Mouse (Mus musculus) heart, adult 2 months (tissue): Measurements from ENCODE around the gene Vdac1. TPM values are rescaled to one million over a fixed set of nuclear protein-coding genes. Genes with fewer than 3 reads are reported as not detected.

Experiments used
- DNase-seq, 2 experiments: peaks; one replicate each; pipeline ENCODE4 v3.0.0; 2021
- H3K27ac ChIP-seq: fragments of 200-600 bp; 2 replicates; pipeline ENCODE4 v1.8.1; 2022
- H3K27me3 ChIP-seq: fragments of 200-500 bp; 2 replicates; pipeline ENCODE4 v1.6.1; 2012; ENCODE audit warnings: mild to moderate bottlenecking, low read length, inconsistent platforms, mixed read lengths; ENCODE audit not compliant: control insufficient read depth, insufficient read depth
- H3K36me3 ChIP-seq: fragments of 200-500 bp; 2 replicates; pipeline ENCODE4 v1.6.1; 2012; ENCODE audit warnings: low read length, inconsistent platforms; ENCODE audit not compliant: control insufficient read depth, insufficient read depth
- H3K4me1 ChIP-seq: fragments of 200-500 bp; 2 replicates; pipeline ENCODE4 v1.6.1; 2011; ENCODE audit warnings: low read length; ENCODE audit not compliant: control insufficient read depth, insufficient read depth
- H3K4me3 ChIP-seq: fragments of 200-600 bp; 2 replicates; pipeline ENCODE4 v1.8.1; 2022
- H3K79me2 ChIP-seq: fragments of 200-500 bp; replicated peaks from 2 replicates; pipeline ENCODE4 v1.6.1; 2012; ENCODE audit warnings: mild to moderate bottlenecking, inconsistent platforms, low read length, moderate library complexity, mixed read lengths; ENCODE audit not compliant: control insufficient read depth, insufficient read depth
- H3K9ac ChIP-seq: fragments of 200-500 bp; 2 replicates; pipeline ENCODE4 v1.6.1; 2012; ENCODE audit warnings: low read depth, mild to moderate bottlenecking, control low read depth, inconsistent platforms, low read length, mixed read lengths
- CTCF ChIP-seq: fragments of 200-600 bp; IDR thresholded peaks from 2 replicates; pipeline ENCODE4 v1.8.1; 2022; ENCODE audit warnings: antibody characterized with exemption, mild to moderate bottlenecking, moderate library complexity
- EP300 ChIP-seq: fragments of 200-500 bp; IDR thresholded peaks from 2 replicates; pipeline ENCODE4 v1.6.1; 2011; ENCODE audit warnings: low read depth, low read length, control low read depth; ENCODE audit not compliant: insufficient read depth
- POLR2A ChIP-seq: fragments of 200-500 bp; IDR thresholded peaks from 2 replicates; pipeline ENCODE4 v1.6.1; 2011; ENCODE audit warnings: mild to moderate bottlenecking, low read depth, low read length, control low read depth; ENCODE audit not compliant: insufficient read depth
- WGBS: fragments of 180-500 bp; shearing (Covaris S2); methylation state at CpG from one replicate; pipeline ENCODE4 v1.1.7; 2018; 5-methylcytosine and 5-hydroxymethylcytosine counted together
- intact Hi-C: fragments of 180-260 bp; cut with DNase I; formaldehyde crosslinking; loops from one replicate; pipeline ENCODE4 v1.15.1; 2025
- polyA plus RNA-seq: library from polyadenylated mRNA; depleted of rRNA; stranded (reverse); fragments of >200 nt; gene quantifications from 2 replicates; pipeline ENCODE4 v1.2.3, GENCODE M21; 2012
- total RNA-seq, 2 experiments: library from RNA; stranded (reverse); gene quantifications; 2 replicates each; pipeline ENCODE4 v1.2.3; 2021

Gene Vdac1
- total and polyA plus RNA-seq, 3 experiments: 422 to 1,141 (median 987) TPM

DNA sequence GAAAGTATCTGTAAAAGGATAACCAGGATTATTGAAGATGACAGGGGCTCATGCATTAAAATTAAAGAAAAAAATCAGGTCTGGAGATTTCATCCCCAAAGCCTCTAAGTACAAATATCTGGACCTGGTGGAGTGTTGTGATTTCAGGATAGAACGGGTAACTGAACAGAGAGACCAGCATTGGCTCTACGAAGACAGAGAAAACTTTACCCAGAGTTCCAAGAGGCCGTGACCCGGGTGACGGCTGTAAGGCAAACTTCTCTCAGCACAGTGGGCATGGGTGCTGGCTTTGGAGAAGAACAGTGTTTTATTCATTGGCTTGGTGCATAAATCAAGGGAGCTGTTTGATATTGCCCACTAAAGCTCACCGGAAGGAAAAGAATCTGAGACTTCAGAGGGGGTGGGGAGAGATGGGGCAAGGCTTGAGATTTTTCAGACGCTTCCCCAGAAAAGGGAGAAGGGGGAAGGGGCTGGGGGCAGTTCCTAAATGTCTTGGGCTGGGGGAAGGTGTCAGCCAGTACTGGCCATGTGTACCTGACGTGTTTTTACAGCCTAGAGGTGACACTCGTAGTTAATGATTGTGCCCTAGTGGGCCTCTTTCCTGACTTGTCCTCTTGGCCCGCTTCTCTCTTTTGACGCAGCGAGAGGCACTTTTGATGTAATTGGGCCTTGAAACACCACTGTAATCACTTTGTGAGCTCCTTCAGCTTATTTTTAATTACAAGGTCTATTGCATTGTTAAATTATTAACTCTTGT, 59.8 kb downstream of the Vdac1 start:
- Histone ChIP-seq H3K27ac (no peak overlapping the region), H3K9ac (no peak overlapping the region), H3K36me3 (no peaks in the 10 kb centered on the region), H3K79me2 (no peaks in the 10 kb centered on the region), H3K27me3 (no peaks in the 10 kb centered on the region), H3K4me1 (no peaks in the 10 kb centered on the region), H3K4me3 (no peak overlapping the region)
- no peak for DNase-seq
- TF ChIP-seq CTCF: no peak
- no peak for TF ChIP-seq POLR2A
- no peak for TF ChIP-seq EP300
- intact Hi-C loops: loop anchor here (1.0 to 10.0 kb wide), 4 partner anchors 344 to 834 kb away; partner anchors contain the start of gene Fstl4
- WGBS: 80% methylated on average over 12 of the region's 12 CpGs

DNA sequence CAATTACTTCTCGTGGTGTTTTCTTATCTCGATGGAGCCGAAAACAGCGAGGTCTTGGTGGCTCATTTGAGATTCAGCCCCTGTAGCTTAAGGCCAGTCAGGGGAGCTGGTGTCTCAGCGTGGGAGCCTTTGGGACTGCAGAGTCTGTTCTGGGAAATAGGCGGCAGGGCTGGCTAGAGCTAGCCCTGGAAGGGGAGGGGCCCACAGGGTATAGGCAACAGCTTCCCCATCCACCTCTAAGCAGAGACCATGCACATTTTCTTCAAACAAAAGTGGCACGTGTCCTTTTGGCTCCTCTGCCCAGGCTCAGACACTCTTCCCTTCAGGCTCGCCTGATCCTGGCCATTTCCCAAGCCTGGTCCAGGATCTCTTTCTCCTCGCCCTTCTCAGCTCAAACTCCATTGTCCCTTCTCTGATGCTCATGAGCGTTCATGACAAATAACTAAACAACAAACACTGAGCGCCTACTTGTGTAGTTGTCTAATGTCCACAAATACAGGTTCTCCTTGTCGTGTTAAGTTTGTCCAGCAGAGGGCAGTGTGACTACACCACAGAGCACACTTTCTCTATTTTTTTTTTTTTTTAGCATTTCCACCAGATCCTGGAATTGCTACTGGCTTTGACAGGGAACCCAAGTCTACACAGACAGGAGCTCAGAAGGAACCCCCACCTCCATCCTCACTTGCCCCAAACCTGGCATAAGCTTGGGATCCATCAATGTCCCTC, 60.6 kb downstream of the Vdac1 start:
- Histone ChIP-seq H3K27me3 (no peaks in the 10 kb centered on the region), H3K4me1 (no peaks in the 10 kb centered on the region), H3K36me3 (no peaks in the 10 kb centered on the region), H3K9ac (no peak overlapping the region), H3K27ac (no peak overlapping the region), H3K79me2 (no peaks in the 10 kb centered on the region), H3K4me3 (no peak overlapping the region)
- intact Hi-C loops: loop anchor here (1.0 to 10.0 kb wide), 4 partner anchors 344 to 834 kb away; partner anchors contain the start of gene Fstl4
- 33% methylated on average over 12 of the region's 12 CpGs for WGBS
- DNase-seq: peak; percentile 9 to 52
- TF ChIP-seq POLR2A (no peak), CTCF (peak; percentile 84)

DNA sequence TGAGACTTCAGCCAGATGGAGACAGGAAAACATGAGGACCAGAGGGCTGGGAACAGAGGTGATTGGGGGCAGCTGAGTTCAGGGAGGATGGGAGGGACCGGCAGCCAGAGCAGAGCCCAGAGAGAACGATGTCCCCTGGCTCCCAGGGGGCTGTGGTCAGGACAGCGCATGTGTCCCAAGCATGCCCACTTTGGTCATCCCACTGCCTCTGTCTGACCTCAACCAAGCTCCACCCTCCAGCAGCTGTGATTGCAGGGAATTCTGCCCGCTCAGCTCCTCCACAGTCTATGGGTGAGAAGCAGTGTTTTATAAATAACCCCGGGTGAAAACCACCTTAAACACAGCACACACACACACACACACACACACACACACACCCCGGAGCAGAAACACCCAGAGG, 68.8 kb downstream of the Vdac1 start:
- Histone ChIP-seq H3K36me3 (no peaks in the 10 kb centered on the region), H3K27ac (no peak overlapping the region), H3K9ac (no peak overlapping the region), H3K79me2 (no peaks in the 10 kb centered on the region), H3K4me1 (no peaks in the 10 kb centered on the region), H3K4me3 (no peak overlapping the region), H3K27me3 (no peaks in the 10 kb centered on the region)
- DNase-seq: no peak
- WGBS: 56% methylated on average over 6 of the region's 6 CpGs
- TF ChIP-seq CTCF (no peak), EP300 (no peak), POLR2A (no peak)
- intact Hi-C loops: loop anchor here (10.0 kb wide), 1 partner anchor 335 kb away; the partner anchor contains the start of gene Fstl4

DNA sequence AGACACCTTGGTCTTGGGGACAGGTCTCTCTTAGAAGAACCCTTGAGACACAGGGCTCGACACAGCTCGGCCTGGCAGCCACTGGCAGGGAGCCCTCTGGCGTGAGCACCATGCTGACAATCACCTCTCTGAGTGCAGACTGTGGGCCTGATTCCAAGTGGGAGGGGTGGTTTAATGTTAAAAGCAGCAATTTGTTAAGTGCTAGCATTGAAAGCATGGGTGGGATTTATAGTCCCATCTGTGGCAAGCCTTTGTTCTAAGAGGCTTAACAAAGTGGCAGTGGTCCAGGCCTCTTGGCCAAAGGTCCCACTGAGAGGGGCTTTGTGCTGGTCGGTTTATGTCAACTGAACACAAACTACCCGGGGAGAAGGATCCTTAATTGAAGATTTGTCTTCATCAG, 70.9 kb downstream of the Vdac1 start:
- Histone ChIP-seq H3K4me1 (no peaks in the 10 kb centered on the region), H3K79me2 (no peaks in the 10 kb centered on the region), H3K27me3 (no peaks in the 10 kb centered on the region), H3K27ac (no peak overlapping the region), H3K9ac (no peak overlapping the region), H3K4me3 (no peak overlapping the region), H3K36me3 (no peaks in the 10 kb centered on the region)
- TF ChIP-seq CTCF (no peak), EP300 (no peak), POLR2A (no peak)
- WGBS: 55% methylated on average over 5 of the region's 5 CpGs
- no peak for DNase-seq
- intact Hi-C loops: no loop called here

DNA sequence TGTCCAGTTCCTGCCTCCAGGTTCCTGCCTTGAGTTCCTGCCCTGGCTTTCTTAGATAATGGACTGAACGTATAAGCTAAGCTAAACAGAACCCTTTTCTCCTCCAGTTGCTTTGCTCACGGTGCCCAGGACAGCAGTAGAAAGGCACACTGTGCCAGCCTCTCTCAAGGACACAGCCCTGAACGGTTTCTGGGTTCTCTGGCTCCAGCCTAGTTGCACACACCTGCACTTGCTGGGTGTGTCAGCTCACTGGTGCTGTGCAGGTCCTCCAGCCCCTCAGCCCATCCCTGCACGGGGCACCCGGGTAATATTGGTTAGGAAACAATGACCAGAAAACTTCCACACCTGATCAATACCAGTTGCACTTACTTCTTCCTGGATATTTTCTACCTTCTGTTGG, 71.5 kb downstream of the Vdac1 start:
- Histone ChIP-seq H3K79me2 (no peaks in the 10 kb centered on the region), H3K27ac (no peak overlapping the region), H3K4me1 (no peaks in the 10 kb centered on the region), H3K9ac (no peak overlapping the region), H3K27me3 (no peaks in the 10 kb centered on the region), H3K4me3 (no peak overlapping the region), H3K36me3 (no peaks in the 10 kb centered on the region)
- DNase-seq: no peak
- intact Hi-C loops: no loop called here
- 88% methylated on average over 5 of the region's 5 CpGs for WGBS
- TF ChIP-seq CTCF: no peak
- TF ChIP-seq EP300: no peak
- no peak for TF ChIP-seq POLR2A

DNA sequence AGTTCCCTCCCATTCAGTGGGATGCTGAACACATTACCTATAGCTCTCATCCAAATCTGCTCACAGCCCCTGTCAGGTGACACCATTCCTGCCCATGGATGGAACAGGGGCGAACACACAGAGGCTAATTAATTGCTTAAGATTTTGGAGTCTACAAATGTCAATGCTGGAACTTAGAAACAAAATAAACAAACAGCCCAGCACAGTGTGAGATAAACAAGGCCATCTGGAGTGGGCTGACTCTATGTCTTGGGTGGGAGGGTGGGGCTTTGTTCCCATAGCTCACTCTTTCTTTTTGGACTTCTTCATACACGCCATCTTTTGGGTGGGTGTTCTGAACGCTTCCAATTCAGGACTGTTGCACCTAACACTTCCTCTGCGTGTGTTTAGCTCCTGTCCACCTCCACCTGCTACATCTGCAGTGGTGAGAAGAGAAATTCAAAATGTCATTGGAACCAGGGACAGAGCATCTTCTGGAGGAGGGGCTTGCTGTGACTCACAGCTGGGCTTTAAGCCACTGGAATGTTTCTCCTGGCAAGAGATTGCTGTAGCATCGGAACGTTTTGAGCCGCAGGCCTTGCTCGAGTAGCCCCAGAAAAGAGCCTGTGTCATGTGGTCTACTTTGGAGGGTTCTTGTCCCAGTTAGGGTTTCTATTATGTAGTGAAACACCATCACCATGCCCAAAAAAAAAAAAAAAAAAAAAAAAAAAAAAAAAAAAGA, 72.6 kb downstream of the Vdac1 start:
- Histone ChIP-seq H3K4me1 (no peaks in the 10 kb centered on the region), H3K9ac (no peak overlapping the region), H3K79me2 (no peaks in the 10 kb centered on the region), H3K27me3 (no peaks in the 10 kb centered on the region), H3K27ac (no peak overlapping the region), H3K4me3 (no peak overlapping the region), H3K36me3 (no peaks in the 10 kb centered on the region)
- DNase-seq: peak in 1 of 2 experiments; percentile 10
- 54% methylated on average over 8 of the region's 8 CpGs for WGBS
- no peak for TF ChIP-seq CTCF
- intact Hi-C loops: no loop called here
